Mouse (Mus musculus) left cerebral cortex, postnatal 4 days (tissue): ENCODE results near the gene Drc7. TPM values are rescaled to one million over a fixed set of nuclear protein-coding genes. Genes with fewer than 3 reads are reported as not detected.

ENCODE experiments used
- DNase-seq: peaks from one replicate; pipeline ENCODE4 v3.0.0-alpha.2; 2022
- intact Hi-C: fragments of 180-260 bp; cut with DNase I; formaldehyde crosslinking; loops from one replicate; pipeline ENCODE4 v1.15.1; 2025
- total RNA-seq, 2 experiments: library from RNA; stranded (reverse); gene quantifications; 2 replicates each; pipeline ENCODE4 v1.2.3; 2021

The Drc7 gene
- total RNA-seq, 2 experiments from 2014 or later, result 2.7 to 3.0 TPM

DNA sequence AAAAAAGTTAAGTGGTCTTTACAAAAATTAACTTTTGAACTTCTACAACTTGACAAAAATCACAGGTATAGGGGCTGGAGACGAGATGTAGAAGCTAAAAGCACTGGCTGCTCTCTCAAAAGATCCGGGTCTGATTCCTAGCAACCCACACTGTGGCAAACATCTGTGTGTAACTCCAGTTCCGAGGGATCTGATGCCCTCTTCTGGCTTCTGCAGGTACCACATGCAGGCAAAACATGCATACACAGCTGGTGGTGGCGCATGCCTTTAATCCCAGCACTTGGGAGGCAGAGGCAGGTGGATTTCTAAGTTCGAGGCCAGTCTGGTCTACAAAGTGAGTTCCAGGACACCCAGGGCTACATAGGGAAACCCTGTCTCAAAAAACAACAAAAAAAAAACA lies 68.6 kb downstream of the Drc7 start:
- DNase-seq, result no peak
- intact Hi-C loops, result loop anchor here (10.0 kb wide), 1 partner anchor 201 kb away; no protein-coding TSS in a partner anchor

DNA sequence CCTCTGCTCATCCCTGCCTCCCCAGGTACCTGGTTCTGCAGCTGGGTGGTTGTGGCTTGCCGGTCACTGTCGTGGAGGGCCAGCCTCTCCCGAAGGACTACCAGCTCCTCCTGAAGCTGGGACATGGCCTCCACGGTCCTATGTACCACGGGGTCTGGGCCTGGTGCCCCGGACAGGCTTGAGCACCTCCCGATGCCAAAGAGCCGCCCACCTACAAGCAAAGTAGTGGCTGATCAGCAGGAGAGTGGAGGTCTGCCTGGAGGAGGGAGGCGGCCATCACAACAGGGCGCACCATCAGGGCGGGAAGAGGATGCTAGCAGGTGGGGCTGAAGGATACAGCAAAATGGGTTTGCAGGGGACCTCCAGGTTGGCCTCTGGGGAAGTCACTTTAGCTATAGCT lies 71.6 kb downstream of the Drc7 start:
- intact Hi-C loops, result loop anchor here (10.0 kb wide), 1 partner anchor 198 kb away; no protein-coding TSS in a partner anchor
- DNase-seq, result no peak

DNA sequence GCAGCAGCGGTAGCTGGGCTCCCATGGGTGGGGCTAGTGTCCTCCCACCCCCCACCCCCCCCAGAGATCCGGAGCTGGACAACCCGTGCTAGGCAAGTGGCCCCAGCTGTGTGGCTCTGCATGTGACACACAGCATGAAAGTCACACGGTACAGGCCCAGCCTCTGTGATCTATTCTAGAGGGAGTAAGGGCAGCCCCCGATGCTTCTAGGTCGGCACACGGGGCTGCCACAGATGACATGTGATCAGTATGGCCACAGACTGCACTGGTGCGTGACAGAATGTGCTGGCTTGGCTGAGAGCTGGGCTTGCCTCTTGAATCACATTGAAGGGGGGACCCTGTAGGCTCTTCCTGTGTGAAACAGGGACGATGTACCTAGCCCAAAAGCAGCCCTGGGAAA lies 72.8 kb downstream of the Drc7 start:
- DNase-seq, result no peak
- intact Hi-C loops, result loop anchor here (10.0 kb wide), 1 partner anchor 197 kb away; no protein-coding TSS in a partner anchor

Other genes with a start within 250 kb of the Drc7 start
- 1 to 10 TPM; 2.4 to 2.8 TPM for gene Ccl17, start 244.7 kb upstream of the Drc7 start, total RNA-seq
- gene Coq9, start 216.8 kb upstream of the Drc7 start, total RNA-seq, result 10 to 100 TPM; 41.8 to 42.4 TPM
- 10 to 100 TPM; 84.3 to 84.6 TPM for gene Ciapin1, start 216.7 kb upstream of the Drc7 start, total RNA-seq
- gene Polr2c, start 197.7 kb upstream of the Drc7 start, total RNA-seq, result 10 to 100 TPM; 53.6 to 63.3 TPM
- gene Dok4, start 178.8 kb upstream of the Drc7 start, total RNA-seq, result 100 to 1,000 TPM; 181 to 191 TPM
- 1 to 10 TPM; 4.9 to 5.5 TPM for gene Ccdc102a, start 137.0 kb upstream of the Drc7 start, total RNA-seq
- under 1 TPM in 1 of 2 experiments, not detected in 1; 0.74 TPM for gene Adgrg5, start 131.4 kb upstream of the Drc7 start, total RNA-seq
- 100 to 1,000 TPM; 125 to 153 TPM for gene Adgrg1, start 80.4 kb upstream of the Drc7 start, total RNA-seq
- 1 to 10 TPM; 1.1 to 2.1 TPM for gene Adgrg3, start 37.4 kb upstream of the Drc7 start, total RNA-seq
- 10 to 100 TPM; 49.9 to 52.4 TPM for gene Katnb1, start 26.1 kb downstream of the Drc7 start, total RNA-seq
- gene Kifc3, start 147.7 kb downstream of the Drc7 start, total RNA-seq, result 10 to 100 TPM; 63.7 to 65.7 TPM